20 mouse cellular contexts compared by ENCODE assay signal in genomic region chr12:108414932-108415331, GRCm38 (mm10). TPM values are rescaled to one million over a fixed set of nuclear protein-coding genes. Genes with fewer than 3 reads are reported as not detected.
"Had no signal": no experiment of that assay in that cellular context is flagged by ENCODE, and none has a peak within 500 bp of the region (broad histone marks: within the 10 kb centered on the region; RNA-seq: fewer than 3 reads in every experiment).

No protein-coding gene starts in this region.

- H3K27me3 ChIP-seq: lung, embryonic 15.5 days; neural tube, embryonic 12.5 days; stomach, embryonic 15.5 days had no signal

- H3K4me1 ChIP-seq: megakaryocyte, embryonic 14.5 days; stomach, embryonic 15.5 days had no signal

- H3K9me3 ChIP-seq: lung, embryonic 15.5 days; megakaryocyte, embryonic 14.5 days; midbrain, embryonic 12.5 days; neural tube, embryonic 12.5 days; stomach, embryonic 15.5 days had no signal

- H3K4me2 ChIP-seq: lung, embryonic 15.5 days; midbrain, embryonic 12.5 days; neural tube, embryonic 12.5 days; stomach, embryonic 15.5 days had no signal

- H3K9ac ChIP-seq: liver, postnatal 0 days; lung, embryonic 15.5 days; midbrain, embryonic 12.5 days; neural tube, embryonic 12.5 days; stomach, embryonic 15.5 days had no signal

- ATAC-seq: liver, postnatal 0 days; lung, postnatal 0 days; midbrain, embryonic 16.5 days had no signal

- H3K36me3 ChIP-seq: lung, embryonic 15.5 days; midbrain, embryonic 12.5 days; neural tube, embryonic 12.5 days; stomach, embryonic 15.5 days had no signal

- DNase-seq: liver, postnatal 0 days; lung, adult 2 months; lung, postnatal 14 days; lung, postnatal 36 days; midbrain, embryonic 14.5 days; right cerebral cortex, postnatal 14 days; thymus, adult 2 months; thymus, postnatal 25 days; thymus, postnatal 4 days had no signal

- H3K27ac ChIP-seq: lung, embryonic 15.5 days; macrophage; midbrain, embryonic 12.5 days; neural tube, embryonic 12.5 days; stomach, embryonic 15.5 days; stomach, postnatal 0 days had no signal

- H3K4me3 ChIP-seq: lung, embryonic 15.5 days; megakaryocyte, embryonic 14.5 days; midbrain, embryonic 12.5 days; neural tube, embryonic 12.5 days; stomach, embryonic 15.5 days had no signal

RNA-seq across cellular contexts. Expression of gene Eml1, which starts 44.2 kb away (rescaled TPM):
- total RNA-seq: megakaryocyte progenitor cell, adult 5-6 weeks; monocyte, adult 5-6 weeks had no signal
- polyA plus RNA-seq: macrophage had no signal
